Mouse (Mus musculus) liver (tissue): ENCODE results near the gene B3galt1.

Experiments
- DNase-seq: peaks from one replicate; pipeline ENCODE4 v3.0.0-alpha.2; 2020; ENCODE audit warnings: mixed read lengths

Gene B3galt1

DNA sequence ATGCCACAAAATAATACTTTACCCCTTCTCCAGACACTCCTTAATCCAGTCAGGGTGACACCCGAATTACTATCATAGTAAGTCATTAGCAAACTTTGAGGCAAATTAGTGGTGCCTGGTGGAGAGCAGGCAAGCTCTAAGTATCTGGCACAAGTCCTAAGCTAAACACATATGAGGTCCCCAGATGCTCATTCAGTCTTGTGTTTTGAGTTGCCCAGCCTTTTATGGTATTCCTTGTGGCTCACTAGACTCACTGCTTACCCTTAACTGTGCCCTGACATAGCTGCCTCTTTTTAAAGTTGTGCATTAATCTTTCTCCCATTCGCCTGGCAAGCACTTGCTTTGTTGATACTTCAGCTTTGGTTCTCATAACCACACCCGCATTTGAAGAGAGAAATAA, 382.7 kb downstream of the B3galt1 start:
- no peak for DNase-seq

DNA sequence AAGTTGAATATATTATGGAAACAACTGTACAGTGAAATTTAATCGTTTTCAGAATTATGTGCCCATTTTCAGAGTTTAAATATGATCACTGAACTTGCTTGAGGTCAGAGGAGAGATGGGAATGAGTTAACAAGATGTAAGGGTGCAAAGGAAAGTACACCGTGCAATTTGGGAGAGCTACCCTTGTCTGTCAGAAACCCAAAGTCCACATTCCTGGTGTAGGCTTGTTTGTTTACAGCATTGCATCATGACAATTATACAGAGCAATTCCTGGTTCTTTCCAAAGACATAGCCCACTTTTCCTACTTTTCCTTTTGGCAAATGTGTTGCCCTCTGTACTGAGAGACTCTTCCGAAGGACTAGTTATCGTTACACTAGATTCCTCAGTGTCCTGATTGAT, 390.5 kb downstream of the B3galt1 start:
- DNase-seq, result no peak

DNA sequence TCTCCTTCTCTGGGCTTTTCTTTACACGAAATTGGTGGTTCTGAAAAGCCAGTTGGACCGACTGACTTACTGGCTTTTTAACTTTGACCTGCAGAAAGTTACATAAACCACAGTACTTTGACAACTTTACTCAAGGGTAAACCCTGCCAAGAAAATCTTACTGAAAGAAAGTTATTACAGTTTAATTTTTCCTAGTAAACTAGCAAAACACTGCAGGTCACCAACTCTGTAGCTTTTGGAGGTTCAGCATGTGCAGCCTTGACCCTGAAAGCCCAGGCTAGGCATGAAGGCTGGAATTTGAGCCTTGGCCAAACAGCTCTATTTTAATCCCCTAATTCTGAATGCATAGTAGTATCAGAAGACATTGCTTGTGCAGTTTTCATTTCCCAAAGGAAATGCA, 391.9 kb downstream of the B3galt1 start:
- no peak for DNase-seq

DNA sequence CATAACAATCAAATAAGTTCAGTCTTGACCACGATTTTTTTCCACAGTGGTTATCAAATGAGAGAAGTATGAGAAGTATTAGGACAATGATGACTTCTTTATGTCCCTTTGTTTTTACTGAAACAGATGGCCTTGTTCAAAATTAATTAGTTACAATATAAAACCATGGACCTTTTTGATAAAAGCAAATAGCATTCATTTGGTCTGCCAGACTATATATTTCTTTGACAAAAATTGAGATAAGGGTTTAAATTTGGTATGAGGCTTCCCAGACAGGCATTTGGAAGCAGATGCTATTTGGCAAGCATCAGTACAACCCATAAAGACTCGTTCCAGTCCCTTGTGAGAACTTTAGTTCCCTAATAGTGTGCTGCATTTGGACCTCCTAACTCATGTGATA, 395.0 kb downstream of the B3galt1 start:
- no peak for DNase-seq

DNA sequence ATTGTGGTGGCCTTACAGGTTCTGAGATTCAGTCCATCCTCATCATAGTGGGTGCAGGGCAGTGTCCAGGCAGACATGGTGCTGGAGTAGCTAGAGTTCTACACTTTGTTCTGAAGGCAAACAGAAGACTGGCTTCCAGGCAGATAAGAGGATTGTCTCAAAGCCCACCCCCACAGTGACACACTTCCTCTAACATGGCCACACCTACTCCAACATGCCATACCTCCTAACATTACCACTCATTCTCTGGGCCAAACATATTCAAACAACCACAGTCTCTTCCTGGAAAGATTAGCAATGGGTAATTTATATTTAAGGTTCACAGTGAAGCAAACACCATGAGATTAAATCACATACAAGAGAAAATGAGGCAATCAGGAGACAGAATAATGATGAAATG, 403.1 kb downstream of the B3galt1 start:
- no peak for DNase-seq

DNA sequence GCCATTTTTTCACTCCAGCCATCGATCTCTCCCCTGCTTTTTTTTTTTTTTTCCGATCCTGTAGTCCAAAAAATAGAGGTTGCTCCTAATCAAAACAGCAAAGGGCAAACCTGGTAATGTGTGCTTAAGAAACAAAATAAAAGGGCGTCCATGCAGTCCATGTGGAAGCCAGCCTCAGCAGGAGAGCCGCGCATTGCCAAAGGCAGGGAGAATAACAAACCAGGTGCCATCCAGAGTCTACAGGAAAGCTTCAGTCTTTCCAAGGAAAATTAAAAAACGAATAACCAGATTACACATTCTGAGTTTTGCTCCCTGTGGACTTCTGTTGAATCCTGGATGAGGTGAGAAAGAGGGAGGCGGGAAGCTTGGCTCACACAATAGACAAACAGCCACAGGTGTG, 405.4 kb downstream of the B3galt1 start:
- no peak for DNase-seq

DNA sequence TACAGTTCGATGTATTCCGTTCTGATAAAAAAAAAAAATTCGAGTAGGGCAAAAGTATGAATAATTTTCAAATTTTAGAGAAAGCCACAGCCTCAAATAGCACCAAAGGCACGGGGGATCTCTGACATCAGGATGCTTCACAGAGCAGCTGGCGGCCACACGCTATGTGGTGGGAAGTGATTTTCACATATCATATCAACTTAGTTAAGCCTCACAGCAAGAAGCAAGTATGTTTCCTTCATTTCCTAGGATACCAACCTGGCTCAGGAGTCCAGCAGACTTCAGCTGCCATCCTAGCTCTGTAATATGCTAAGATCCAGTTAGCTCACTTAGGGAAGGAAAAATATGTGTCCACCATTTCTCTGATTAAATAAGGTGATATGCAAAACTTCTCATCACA, 405.9 kb downstream of the B3galt1 start:
- DNase-seq, result no peak

DNA sequence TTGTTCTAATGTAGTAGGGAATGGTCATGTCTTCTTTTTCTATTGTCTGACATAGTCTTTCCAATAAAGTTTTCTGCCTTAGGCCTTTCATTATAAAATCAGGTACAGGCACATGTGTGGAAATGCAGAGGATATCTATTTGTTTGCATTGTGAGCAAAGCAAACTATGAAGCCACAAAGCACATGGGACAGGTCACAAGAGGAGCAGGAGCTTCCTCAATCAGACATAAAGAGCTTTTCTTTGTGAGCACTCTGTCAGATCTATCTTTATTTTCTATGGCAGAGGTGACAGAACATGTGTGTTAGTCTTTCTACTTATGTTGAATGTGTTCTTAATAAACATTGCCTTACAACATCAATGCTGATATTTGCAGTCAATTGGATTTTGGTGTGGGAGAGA, 410.1 kb downstream of the B3galt1 start:
- no peak for DNase-seq

DNA sequence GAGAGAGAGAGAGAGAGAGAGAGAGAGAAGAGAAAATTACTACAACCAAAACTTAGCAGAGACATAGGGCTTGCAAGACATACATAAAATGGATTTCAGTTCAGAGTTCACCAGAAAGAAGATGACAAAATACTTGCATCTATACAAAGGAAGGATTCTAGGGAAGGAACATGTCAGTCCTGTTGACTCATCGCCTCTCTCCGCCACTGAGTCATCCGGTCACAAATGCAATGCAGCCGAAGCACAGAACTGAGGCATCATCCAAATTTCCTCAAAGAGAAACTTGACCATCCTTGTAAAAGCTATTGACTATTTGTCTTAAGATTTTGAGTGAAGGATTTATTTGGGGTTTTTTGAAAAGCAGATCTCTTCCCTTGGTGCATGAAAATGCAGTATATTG, 410.8 kb downstream of the B3galt1 start:
- DNase-seq, result no peak

DNA sequence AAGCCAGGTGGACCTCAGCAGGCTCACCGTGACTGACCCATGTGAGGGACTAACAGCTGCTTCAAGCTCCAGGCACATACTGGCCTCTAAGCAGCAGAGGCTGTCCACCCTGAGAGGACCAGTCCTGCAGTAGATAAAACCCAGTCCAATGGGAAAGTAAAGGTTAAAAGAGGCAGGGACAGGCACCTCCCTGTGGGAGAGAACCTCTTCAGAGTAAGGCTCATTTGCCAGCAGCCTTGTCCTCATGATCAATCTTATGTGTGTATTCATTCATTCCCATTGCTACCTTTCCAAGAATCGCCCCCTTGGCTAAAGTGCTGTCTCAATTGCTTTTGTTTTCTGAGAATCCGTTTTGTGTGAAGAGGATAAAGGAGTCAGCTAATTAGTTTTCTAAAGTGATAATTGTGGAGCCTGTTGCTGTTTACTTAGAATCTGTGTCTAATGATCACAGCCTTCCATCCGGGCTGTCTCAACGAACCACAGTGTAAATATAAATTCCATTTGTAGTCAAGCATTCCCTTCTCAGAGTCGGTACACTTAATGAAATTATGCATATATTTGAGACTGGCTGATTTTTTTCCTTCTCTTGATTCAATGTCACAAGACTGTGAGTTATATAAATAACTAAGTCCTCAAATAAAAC, 412.1 kb downstream of the B3galt1 start:
- DNase-seq, result no peak

DNA sequence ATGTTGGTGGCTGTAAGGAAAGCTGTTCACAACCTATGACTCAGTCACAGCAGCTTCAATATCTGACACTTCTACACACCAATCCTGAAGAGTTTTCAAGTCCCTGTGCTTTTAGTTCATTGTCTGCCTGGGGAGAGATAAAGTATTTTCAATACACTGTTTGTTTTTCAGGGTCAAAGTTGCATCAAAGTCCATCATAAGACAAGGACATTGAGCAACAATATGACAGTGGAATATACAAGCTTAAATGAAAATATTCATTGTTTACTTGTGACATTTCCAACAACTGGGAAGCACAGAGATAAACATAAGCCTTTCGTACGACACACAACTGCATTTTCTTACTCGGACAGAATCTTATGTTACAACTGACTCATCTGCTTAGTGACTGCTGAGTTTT, 417.9 kb downstream of the B3galt1 start:
- DNase-seq, result no peak

DNA sequence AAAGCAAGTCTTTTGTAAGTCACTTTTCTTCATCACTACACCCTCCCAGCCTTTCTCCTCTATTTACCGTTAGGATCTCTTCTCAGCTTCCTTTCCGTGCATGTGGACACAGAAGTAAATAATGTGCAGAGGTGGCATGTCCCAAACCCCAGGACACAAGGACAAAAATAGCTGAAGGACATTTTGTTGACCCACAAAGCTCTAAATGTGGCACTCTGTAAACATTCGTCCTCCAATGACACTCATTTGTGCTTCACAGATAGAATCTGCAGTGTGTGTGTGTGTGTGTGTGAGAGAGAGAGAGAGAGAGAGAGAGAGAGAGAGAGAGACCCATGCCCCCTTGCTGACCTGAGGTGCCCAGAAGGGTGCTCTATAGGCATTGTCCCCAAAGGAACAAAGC, 419.5 kb downstream of the B3galt1 start:
- DNase-seq, result no peak

DNA sequence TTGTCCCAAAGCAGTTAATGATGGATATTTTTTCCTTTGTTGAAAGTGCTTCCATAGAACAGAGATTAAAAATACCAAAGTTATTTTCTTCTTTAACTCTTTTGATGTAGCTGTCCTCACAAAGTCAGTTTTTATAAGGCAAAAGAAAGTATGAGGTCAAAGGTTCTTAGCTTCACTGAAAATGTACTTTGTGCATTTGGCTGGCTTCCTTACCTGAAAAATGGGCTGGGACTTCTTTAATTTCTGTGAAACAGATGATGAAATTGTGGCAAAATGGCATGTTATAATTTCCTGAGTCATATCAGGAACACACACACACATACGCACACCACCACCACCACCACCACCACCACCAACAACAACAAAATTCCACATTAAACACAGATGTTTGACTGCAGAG, 427.8 kb downstream of the B3galt1 start:
- no peak for DNase-seq

DNA sequence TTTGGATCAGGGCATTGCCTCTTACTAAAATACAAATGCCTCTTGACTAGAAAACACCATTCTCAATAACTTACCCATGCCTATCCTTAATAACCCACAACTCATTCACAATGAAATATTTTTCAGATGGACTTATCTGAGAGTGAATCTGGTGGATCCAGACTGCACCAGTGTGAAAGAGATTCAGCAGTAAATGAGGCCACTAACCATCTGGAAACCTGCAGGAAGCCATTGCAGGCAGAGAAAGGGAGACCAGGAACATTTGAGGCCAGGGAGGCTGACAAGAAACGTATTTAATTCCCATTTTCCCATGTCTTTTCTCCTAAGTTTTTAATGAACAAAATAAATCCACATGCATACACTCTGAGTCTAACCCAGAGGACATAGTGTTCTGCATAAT, 437.4 kb downstream of the B3galt1 start:
- no peak for DNase-seq

DNA sequence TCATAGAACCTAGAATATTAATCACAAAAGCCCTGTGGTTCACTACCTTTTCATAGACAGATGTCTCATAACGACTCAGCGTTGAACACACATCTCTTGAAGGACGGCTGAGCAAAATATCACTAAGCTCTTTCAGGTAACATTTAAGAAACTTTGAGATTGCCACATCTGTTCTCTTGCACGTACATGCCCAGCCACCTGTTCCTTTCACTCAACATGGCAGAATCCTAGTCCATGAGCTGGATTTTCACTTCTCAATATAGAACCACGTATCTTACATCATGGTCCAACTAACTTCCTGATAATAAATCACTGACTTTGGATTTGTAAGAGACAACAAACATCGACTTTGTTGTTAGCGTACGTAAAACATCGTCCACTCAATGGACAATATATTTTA, 439.5 kb downstream of the B3galt1 start:
- no peak for DNase-seq

DNA sequence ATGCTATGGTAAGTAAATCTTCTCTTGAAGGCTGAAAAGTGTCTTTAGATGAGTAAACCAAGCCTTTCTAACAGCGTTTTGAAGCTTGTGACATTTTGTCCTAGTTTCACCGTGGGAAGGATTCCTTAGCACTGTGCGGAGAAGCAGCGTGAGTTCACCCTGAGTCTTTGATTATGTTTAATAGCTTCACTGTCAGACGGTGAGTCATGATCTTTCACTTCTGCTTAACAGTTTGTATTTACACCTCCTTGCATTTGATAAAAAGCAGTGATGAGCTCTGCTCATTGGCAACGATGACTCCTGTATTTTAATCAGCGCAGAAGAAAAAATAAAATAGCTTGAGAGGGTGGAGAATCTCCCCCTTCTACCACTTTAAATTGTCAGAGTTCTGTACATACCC, 440.0 kb downstream of the B3galt1 start:
- DNase-seq, result no peak

DNA sequence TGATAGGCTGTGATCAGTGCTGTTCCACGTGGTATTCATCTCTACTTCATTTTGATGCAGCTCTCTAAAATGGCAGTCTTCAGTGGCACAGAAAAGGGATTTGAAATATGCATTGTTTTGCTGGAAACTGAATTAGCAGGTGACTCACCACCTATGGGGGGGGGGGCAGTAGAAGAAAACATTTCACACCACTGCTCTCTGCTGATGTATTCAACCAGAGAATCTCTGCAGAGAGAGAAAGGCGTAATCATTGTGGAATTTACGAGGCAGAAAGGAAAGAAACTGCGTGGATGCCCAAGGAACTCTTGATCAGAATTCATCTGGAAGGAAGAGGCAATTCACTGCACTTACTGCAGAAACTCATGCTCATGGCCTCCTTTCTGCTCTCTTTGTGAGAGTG, 445.7 kb downstream of the B3galt1 start:
- no peak for DNase-seq

DNA sequence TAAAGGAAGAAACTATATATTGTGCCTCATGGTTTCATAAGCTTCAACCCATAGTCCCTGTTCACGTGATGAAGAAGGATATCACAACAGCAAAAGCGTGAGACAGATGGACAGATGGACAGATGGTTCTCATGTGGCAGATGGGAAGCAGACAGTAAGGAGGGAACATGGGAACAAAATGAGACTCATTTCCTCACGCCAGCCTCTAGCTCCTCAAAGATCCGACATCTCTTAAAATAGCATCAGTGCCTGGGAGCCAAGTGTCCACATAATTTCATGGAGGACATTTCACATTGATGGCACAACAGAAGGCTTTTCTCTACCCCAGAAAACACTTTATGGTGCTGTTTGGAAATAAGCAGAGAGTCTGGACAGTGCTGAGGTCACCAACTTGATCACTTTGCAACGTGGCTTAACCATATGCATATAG, 454.6 kb downstream of the B3galt1 start:
- DNase-seq, result no peak

DNA sequence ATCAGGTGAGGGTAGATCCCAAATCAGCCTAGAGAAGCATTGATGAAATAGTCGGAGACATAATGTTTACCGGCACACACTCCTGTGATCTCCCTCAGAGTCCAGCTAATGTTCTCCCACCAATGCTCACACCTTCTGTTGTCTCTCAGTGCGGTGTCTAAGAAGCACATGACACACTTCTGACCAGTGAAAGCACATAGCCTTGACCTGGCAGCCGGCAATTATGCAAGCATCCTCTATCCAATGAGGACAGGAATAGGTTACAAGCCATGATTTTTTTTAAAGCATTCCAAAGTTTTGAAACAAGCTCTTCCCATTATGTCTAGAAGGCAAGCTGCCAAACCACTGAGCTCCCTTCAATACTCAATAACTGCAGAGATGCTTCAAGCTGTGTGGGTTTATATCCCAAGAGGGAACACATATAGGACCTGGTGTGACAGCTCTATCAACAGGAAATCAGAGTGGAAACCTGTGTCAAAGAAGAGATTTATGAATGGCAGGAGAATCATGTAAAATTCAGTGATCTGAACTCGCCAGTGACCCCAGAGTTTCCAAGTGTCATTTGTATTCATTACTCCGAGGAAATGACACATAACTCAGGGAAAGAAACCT, 456.0 kb downstream of the B3galt1 start:
- DNase-seq, result no peak

DNA sequence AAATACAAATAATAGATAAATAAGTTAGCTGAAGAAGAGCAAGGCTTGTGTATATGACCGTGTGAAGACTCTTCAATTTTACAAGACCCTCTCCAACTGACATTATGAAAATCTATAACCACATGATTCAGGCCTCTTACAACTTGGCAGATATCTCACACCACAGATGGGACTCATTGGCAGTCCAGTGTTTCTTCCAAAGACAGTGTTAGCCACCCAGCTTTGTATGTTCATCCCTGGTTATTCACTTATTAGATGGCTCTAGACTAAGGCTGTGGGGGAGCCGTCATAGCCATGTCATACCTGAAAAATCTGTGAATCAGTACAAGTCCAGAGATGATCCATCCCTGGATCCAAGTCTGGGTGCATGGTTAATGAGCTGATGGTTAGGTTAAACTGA, 463.1 kb downstream of the B3galt1 start:
- DNase-seq, result no peak

DNA sequence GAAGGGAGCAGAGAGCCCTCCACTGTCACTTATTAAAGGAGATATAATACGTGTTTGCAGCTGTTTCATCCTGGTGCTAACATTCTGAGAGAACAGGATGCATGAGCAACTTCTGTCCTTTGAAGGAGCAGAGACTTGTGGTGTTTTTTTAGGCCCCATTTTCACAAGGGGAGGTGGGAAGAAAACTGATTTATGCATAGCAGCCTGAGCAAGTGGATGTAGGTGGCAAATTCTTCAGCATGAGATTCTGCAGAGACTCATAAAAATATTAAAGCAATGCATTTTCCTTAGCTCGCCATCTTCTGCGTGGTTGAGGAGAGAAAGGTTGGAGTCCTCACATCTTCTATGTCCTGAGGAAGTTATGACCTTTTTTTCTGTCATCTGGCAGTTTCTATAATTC, 469.0 kb downstream of the B3galt1 start:
- DNase-seq, result no peak

DNA sequence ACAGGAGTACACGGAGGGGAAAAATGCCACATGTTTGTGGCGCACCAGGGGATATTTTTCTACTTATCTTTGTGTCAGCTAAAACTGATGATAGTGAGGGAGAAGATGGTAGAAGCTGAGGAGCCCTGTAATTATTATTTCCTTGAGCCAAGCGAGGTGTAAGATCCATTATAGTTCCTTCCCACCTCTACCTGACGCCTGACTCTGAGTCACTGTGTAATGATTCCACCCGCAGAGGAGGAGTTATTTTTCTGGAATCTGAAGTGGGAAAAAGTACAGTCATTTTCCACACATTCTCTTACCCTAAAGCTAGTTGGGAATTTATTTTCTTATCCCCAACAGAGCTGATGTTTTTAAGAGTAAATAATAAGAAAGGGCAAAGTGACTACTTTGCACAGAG, 475.1 kb downstream of the B3galt1 start:
- no peak for DNase-seq

DNA sequence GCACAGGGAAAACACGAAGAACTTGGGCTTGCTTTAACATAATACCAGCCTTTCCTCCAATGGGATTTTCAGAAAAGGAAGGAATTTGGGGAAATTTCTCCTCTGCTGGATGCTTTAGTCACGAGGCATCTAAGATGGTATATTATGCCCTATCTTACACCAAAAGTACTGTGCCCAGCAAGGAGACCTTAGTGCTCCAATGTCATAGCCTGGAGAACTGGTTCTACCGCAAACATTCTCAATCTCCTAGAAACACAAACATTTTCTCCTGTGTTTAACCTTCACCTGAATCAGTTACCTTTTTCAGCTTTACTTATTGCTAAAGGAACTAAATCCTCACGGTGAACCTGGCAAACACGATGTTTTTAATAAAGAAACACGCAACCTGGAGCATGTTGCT, 486.8 kb downstream of the B3galt1 start:
- DNase-seq, result no peak

DNA sequence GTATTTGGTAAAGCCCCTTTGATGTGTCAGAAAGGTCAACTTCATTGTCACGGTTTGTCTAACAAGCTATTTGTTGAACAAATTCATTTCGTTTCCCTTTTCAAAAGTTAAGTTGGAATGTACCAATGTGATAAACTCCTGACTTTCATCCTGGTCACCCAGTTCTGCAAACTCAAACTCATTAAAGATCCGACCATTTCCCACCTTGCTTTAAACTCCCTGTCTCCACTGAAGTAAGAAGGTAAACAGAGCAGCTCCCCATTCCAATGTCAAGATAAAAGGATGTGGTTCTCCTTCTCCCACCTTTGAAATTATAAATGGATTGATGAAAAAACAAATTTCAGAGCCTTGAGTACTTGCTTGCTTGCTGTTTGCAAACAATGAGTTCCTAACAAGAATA, 487.6 kb downstream of the B3galt1 start:
- no peak for DNase-seq

DNA sequence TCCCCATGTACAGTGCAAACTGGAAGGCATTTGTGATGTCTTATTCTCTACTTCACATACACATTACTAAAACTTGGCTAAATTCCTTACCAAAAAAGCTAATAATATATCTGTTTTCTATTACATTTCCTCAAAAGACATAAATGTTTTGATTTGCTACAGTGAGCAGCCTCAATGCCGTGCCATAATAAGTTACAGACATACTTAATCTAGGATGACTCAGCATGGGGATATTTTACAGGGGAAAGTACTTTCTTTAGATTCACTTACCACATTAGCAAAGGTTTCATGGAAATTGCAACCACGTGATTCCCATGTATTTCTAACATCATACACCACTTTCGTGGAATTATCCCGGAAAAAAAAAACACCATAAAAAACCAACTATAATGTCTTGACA, 495.7 kb downstream of the B3galt1 start:
- DNase-seq, result no peak
